Mouse (Mus musculus): ENCODE measurements around the gene Tsc1. TPM values are rescaled to one million over a fixed set of nuclear protein-coding genes. Genes with fewer than 3 reads are reported as not detected.

The Tsc1 gene
- polyA plus RNA-seq, 1 experiment, result 34.4 TPM

DNA sequence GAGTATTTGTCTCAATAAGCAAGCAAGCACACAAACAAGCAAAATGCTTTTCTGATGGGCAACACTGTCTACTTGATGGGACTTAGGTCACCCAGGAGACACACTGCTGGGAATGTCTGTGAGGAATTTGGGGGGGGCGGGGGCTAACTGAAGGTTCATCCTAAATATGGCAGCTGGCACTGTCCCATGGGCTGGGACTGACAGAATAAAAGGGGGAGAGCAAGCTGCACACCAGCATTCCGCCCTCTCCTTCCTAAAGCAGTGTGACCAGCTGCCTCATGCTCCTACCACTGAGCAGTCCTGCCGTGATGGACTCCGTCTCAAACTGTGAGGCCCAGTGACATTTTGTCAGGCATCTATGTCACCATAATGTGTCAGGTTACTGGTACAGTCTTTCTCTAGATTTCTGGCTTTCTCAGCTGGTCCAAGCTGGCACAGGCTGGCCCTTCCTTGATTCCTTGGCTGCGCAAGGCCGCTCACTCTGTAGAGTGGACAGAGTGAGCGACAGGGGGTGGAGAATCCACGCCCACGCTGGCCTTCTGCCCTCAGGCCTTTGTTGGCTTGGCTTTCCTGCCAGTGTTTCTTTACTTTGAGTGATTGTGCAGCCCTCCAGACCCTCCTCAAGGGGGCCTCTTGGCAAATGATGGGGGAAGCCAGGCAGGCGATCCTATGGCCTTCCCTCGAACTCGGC lies 30.2 kb upstream of the Tsc1 start:
- no peak for TF ChIP-seq CTCF (IDR thresholded peaks at IDR 0.05; ENCODE audit: borderline replicate concordance, insufficient read depth, low read depth, low read length)
- TF ChIP-seq POLR2A (IDR thresholded peaks at IDR 0.05; ENCODE audit: borderline replicate concordance, insufficient read depth, low read length), result no peak
- Histone ChIP-seq H3K4me3 (replicated peaks; ENCODE audit: insufficient read depth, low read depth, low read length) (no peak overlapping the region), H3K4me1 (ENCODE audit: control insufficient read depth, insufficient read depth, low read length) (peaks cover 4% of the 10 kb centered on the region; the same call in 1 of the 2 replicates), H3K27me3 (ENCODE audit: control insufficient read depth, insufficient read depth, low read length) (no peaks in the 10 kb centered on the region), H3K27ac (ENCODE audit: insufficient read depth, low read length) (no peak overlapping the region)
- 32% methylated on average over 12 of the region's 12 CpGs for WGBS
- DNase-seq, result peak; percentile 42

DNA sequence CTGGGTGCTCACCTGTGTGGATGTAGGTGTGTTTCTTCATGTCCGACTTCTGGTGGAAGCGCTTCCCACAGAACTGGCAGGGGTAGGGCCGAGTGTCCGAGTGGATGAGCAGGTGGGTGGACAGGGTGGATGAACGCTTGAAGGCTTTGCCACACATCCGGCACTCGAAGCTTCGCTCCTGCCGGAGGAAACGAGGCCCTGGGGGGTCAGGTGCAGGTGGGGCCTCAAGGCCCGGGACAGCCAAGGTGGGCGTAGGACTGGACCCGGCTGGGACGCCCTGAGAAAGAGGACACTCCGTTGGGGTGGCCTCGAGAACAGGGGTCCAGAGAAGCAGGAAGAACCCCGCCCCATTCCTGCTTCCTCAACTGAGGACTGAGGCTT lies 29.6 kb upstream of the Tsc1 start:
- TF ChIP-seq POLR2A (IDR thresholded peaks at IDR 0.05; ENCODE audit: borderline replicate concordance, insufficient read depth, low read length), result no peak
- no peak for TF ChIP-seq CTCF (IDR thresholded peaks at IDR 0.05; ENCODE audit: borderline replicate concordance, insufficient read depth, low read depth, low read length)
- H3K4me1 ChIP-seq (ENCODE audit: control insufficient read depth, insufficient read depth, low read length), result peaks cover 4% of the 10 kb centered on the region; the same call in 1 of the 2 replicates

DNA sequence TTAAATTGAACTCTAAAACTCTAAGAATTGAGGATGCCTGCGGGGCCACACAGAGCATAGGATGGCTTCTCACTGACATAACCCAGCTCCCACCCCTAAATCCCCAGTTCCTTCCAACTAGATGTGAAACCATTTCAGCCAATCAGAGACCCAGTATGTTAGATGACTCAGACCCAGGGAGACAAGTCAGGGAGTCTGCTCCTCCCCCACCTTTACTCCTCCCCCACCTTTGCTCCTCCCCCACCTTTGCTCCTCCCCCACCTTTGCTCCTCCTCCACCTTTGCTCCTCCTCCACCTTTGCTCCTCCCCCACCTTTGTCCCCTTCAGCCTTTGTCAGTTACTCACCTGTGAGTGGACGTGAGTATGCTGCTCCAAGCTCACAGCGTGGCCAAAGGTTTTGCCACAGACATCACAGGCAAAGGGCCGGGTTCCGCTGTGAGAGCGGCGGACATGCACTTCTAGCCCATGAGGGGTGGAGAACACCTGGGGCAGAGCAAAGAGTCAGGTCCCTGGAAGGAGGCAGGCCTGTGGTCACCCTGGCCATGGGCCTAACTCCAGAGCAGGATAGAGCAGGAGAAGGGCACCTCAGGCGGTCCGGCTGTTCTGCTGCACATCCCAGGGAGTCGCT lies 28.5 kb upstream of the Tsc1 start:
- H3K4me1 ChIP-seq (ENCODE audit: control insufficient read depth, insufficient read depth, low read length), result peaks cover 4% of the 10 kb centered on the region; the same call in 1 of the 2 replicates
- no peak overlapping the region for H3K4me3 ChIP-seq (replicated peaks; ENCODE audit: insufficient read depth, low read depth, low read length)
- DNase-seq, result no peak
- 84% methylated on average over 10 of the region's 10 CpGs for WGBS
- no peak for TF ChIP-seq POLR2A (IDR thresholded peaks at IDR 0.05; ENCODE audit: borderline replicate concordance, insufficient read depth, low read length)
- TF ChIP-seq CTCF (IDR thresholded peaks at IDR 0.05; ENCODE audit: borderline replicate concordance, insufficient read depth, low read depth, low read length), result no peak
- H3K27me3 ChIP-seq (ENCODE audit: control insufficient read depth, insufficient read depth, low read length), result no peaks in the 10 kb centered on the region
- H3K27ac ChIP-seq (ENCODE audit: insufficient read depth, low read length), result no peak overlapping the region

More for the DNA sequence above, 29.6 kb upstream of the Tsc1 start:
- Histone ChIP-seq H3K4me3 (replicated peaks; ENCODE audit: insufficient read depth, low read depth, low read length) (no peak overlapping the region), H3K27me3 (ENCODE audit: control insufficient read depth, insufficient read depth, low read length) (no peaks in the 10 kb centered on the region), H3K27ac (ENCODE audit: insufficient read depth, low read length) (no peak overlapping the region)
- 62% methylated on average over 17 of the region's 17 CpGs for WGBS
- DNase-seq, result no peak

DNA sequence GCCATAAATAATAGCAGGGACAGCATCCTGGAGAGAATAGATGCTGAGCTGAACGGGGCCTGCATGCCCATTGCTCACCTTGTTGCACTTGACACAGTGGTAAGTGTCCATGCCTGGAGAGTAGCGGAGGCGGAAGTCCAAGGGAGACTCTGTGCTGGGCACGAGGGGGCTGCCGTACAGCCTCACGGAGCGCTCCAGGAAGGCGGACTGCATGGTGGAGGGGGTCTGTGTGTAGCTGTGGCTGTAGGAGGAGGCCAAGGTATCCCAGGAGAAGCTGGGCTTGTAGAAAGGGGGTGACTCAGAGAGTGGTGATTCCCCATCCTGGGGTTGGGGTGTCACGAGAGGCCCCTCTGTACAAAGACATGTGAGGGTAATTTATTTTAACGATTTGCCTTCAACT lies 27.4 kb upstream of the Tsc1 start:
- WGBS, result 89% methylated on average over 10 of the region's 10 CpGs
- H3K27ac ChIP-seq (ENCODE audit: insufficient read depth, low read length), result no peak overlapping the region
- no peak overlapping the region for H3K4me3 ChIP-seq (replicated peaks; ENCODE audit: insufficient read depth, low read depth, low read length)
- DNase-seq, result no peak
- no peak for TF ChIP-seq POLR2A (IDR thresholded peaks at IDR 0.05; ENCODE audit: borderline replicate concordance, insufficient read depth, low read length)
- no peak for TF ChIP-seq CTCF (IDR thresholded peaks at IDR 0.05; ENCODE audit: borderline replicate concordance, insufficient read depth, low read depth, low read length)
- H3K4me1 ChIP-seq (ENCODE audit: control insufficient read depth, insufficient read depth, low read length), result peaks cover 4% of the 10 kb centered on the region; the same call in 1 of the 2 replicates
- H3K27me3 ChIP-seq (ENCODE audit: control insufficient read depth, insufficient read depth, low read length), result no peaks in the 10 kb centered on the region

DNA sequence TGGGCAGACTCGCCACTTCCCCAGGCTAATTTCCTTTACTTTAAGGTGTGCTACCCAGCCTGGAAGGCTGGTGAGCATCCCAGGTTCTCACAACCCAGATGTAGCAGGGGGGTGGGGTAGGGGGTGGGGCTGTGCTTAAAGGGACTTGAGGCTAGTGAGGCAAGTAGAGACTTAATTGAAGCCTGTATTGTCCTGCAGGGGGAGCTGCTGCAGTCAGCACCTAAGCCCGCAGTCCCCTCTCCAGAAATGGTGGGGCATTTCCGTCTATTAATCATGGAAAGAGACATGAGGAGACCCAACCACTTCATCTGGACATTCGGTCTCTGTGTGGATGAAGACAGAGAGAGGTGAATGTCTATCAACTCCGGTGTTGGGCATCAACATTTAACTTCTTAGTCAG lies 24.7 kb upstream of the Tsc1 start:
- peaks cover under 1% of the 10 kb centered on the region; the same call in 1 of the 2 replicates for H3K4me1 ChIP-seq (ENCODE audit: control insufficient read depth, insufficient read depth, low read length)
- H3K27ac ChIP-seq (ENCODE audit: insufficient read depth, low read length), result no peak overlapping the region
- no peak for DNase-seq
- 38% methylated on average over 5 of the region's 5 CpGs for WGBS
- H3K4me3 ChIP-seq (replicated peaks; ENCODE audit: insufficient read depth, low read depth, low read length), result no peak overlapping the region
- H3K27me3 ChIP-seq (ENCODE audit: control insufficient read depth, insufficient read depth, low read length), result no peaks in the 10 kb centered on the region; the same call in 1 of the 2 replicates
- TF ChIP-seq POLR2A (IDR thresholded peaks at IDR 0.05; ENCODE audit: borderline replicate concordance, insufficient read depth, low read length) (no peak), CTCF (IDR thresholded peaks at IDR 0.05; ENCODE audit: borderline replicate concordance, insufficient read depth, low read depth, low read length) (no peak)

DNA sequence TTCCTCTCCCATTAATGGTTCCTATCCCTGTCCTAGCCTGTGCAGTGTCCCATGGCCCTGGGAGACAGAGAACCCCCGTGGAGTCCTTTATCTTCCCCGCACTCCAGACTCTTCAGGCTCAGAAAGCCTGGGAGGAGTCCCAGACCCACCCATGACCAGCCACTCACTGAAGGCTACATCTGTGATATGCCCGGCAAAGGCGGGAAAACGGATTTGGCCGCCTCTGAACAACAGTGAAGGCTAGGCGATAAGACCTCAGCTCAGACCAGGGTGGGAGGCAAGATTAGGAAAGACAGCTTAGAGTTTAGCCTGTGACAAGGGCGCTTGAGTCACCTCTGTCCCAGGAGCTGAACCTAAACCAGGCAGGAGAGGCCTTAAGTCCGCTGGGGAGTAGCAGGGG lies 24.2 kb upstream of the Tsc1 start:
- whole genome bisulfite sequencing, result 82% methylated on average over 9 of the region's 9 CpGs
- TF ChIP-seq CTCF (IDR thresholded peaks at IDR 0.05; ENCODE audit: borderline replicate concordance, insufficient read depth, low read depth, low read length) (no peak), POLR2A (IDR thresholded peaks at IDR 0.05; ENCODE audit: borderline replicate concordance, insufficient read depth, low read length) (no peak)
- H3K4me3 ChIP-seq (replicated peaks; ENCODE audit: insufficient read depth, low read depth, low read length), result no peak overlapping the region
- H3K27ac ChIP-seq (ENCODE audit: insufficient read depth, low read length), result no peak overlapping the region
- no peaks in the 10 kb centered on the region; the same call in 1 of the 2 replicates for H3K27me3 ChIP-seq (ENCODE audit: control insufficient read depth, insufficient read depth, low read length)
- no peak for DNase-seq
- no peaks in the 10 kb centered on the region for H3K4me1 ChIP-seq (ENCODE audit: control insufficient read depth, insufficient read depth, low read length)

DNA sequence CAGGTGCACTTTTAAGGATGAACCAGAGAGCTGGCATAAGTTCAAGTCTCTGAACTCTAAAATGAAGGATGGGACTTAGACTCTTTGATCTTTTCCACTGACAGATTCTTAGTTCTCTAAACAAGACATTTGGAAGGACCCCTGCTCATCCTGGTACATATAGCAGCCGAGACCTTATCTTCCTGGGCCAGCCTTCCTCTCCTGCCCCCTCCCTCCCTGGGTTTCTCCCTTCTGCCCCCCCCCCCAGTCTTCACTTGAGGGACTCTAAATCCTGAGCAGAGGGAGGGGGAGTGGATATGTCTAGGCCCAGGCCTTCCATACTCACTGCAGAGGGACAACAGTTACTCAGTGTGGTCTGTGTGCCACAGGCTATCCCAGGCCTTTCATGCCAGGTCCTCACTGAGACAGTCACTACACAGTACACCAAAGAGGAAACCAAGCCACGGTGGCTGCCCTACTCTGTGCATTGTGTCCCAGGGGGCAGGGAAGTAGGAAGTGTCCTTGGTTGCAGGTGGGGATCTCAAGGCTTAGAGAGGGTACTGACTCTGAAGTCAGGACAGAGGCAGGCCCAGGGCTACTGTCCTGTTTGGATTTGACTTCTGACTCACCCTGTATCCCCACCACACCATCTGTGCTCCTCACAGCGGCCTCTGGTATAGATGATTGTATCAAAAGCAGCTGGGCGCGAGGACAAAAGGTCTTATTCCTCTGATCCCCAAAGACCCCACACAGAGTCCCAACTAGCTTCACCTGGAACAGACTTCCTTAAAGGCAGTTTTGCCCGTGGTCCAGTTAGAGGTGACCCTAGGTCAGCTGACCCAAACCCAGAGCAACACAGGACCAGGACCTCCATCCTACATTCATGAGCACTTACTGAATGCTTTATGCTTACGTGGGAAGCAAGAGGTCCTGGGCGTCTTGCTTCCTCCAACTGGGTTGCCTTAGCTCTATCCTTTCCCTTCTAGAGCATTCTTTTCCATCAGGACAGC lies 23.2 kb upstream of the Tsc1 start:
- TF ChIP-seq CTCF (IDR thresholded peaks at IDR 0.05; ENCODE audit: borderline replicate concordance, insufficient read depth, low read depth, low read length), result no peak
- no peak for TF ChIP-seq POLR2A (IDR thresholded peaks at IDR 0.05; ENCODE audit: borderline replicate concordance, insufficient read depth, low read length)
- Histone ChIP-seq H3K27ac (ENCODE audit: insufficient read depth, low read length) (no peak overlapping the region), H3K4me3 (replicated peaks; ENCODE audit: insufficient read depth, low read depth, low read length) (no peak overlapping the region), H3K27me3 (ENCODE audit: control insufficient read depth, insufficient read depth, low read length) (no peaks in the 10 kb centered on the region; the same call in 1 of the 2 replicates), H3K4me1 (ENCODE audit: control insufficient read depth, insufficient read depth, low read length) (no peaks in the 10 kb centered on the region)
- WGBS, result 81% methylated on average over 8 of the region's 8 CpGs
- no peak for DNase-seq

Data from cerebellum, adult 2 months (tissue).